Mouse (Mus musculus): ENCODE measurements around the gene Abcb9. TPM values are rescaled to one million over a fixed set of nuclear protein-coding genes. Genes with fewer than 3 reads are reported as not detected.

The Abcb9 gene
- total and polyA plus RNA-seq, 3 experiments, result 8.9 to 10.1 (median 9.9) TPM

- no peak for TF ChIP-seq EP300 (IDR thresholded peaks at IDR 0.05; ENCODE audit: insufficient read depth, low read depth, low read length)
- no peak for TF ChIP-seq CTCF (IDR thresholded peaks at IDR 0.05)
- TF ChIP-seq POLR2A (IDR thresholded peaks at IDR 0.05; ENCODE audit: insufficient read depth, low read depth, low read length), result no peak
- Histone ChIP-seq H3K36me3 (ENCODE audit: control insufficient read depth, insufficient read depth, low read length) (no peaks in the 10 kb centered on the region), H3K27ac (no peak overlapping the region), H3K79me2 (replicated peaks; ENCODE audit: control insufficient read depth, insufficient read depth, low read length) (no peaks in the 10 kb centered on the region), H3K4me3 (no peak overlapping the region), H3K4me1 (ENCODE audit: control insufficient read depth, insufficient read depth, low read length) (peaks cover 1% of the 10 kb centered on the region), H3K9ac (ENCODE audit: low read depth, low read length) (no peak overlapping the region), H3K27me3 (ENCODE audit: control insufficient read depth, insufficient read depth, low read length) (no peaks in the 10 kb centered on the region)
- DNase-seq, result no peak
- 83% methylated on average over 8 of the region's 8 CpGs for WGBS
- intact Hi-C loops (cut with DNase I), result loop anchor here (5.0 kb wide), 1 partner anchor 41 kb away; no protein-coding TSS in a partner anchor
Observed at GRCm38 (mm10) chr5:124035806-124036205, 59.8 kb downstream of the Abcb9 start.

GRCm38 (mm10) chr5:124035406-124035805 lies 60.2 kb downstream of the Abcb9 start:
- no peak for DNase-seq
- H3K36me3 ChIP-seq (ENCODE audit: control insufficient read depth, insufficient read depth, low read length), result no peaks in the 10 kb centered on the region
- WGBS, result 88% methylated on average over 9 of the region's 9 CpGs
- no peak overlapping the region for H3K4me3 ChIP-seq
- no peak overlapping the region for H3K27ac ChIP-seq
- no peak overlapping the region for H3K9ac ChIP-seq (ENCODE audit: low read depth, low read length)
- intact Hi-C loops (cut with DNase I), result loop anchor here (5.0 kb wide), 1 partner anchor 42 kb away; no protein-coding TSS in a partner anchor
- no peak for TF ChIP-seq CTCF (IDR thresholded peaks at IDR 0.05)
- no peak for TF ChIP-seq EP300 (IDR thresholded peaks at IDR 0.05; ENCODE audit: insufficient read depth, low read depth, low read length)
- no peak for TF ChIP-seq POLR2A (IDR thresholded peaks at IDR 0.05; ENCODE audit: insufficient read depth, low read depth, low read length)
- no peaks in the 10 kb centered on the region for H3K27me3 ChIP-seq (ENCODE audit: control insufficient read depth, insufficient read depth, low read length)
- peaks cover 2% of the 10 kb centered on the region for H3K4me1 ChIP-seq (ENCODE audit: control insufficient read depth, insufficient read depth, low read length)
- H3K79me2 ChIP-seq (replicated peaks; ENCODE audit: control insufficient read depth, insufficient read depth, low read length), result no peaks in the 10 kb centered on the region

GRCm38 (mm10) chr5:124034471-124034870 lies 61.1 kb downstream of the Abcb9 start:
- TF ChIP-seq CTCF (IDR thresholded peaks at IDR 0.05), result no peak
- TF ChIP-seq POLR2A (IDR thresholded peaks at IDR 0.05; ENCODE audit: insufficient read depth, low read depth, low read length), result no peak
- TF ChIP-seq EP300 (IDR thresholded peaks at IDR 0.05; ENCODE audit: insufficient read depth, low read depth, low read length), result no peak
- no peak overlapping the region for H3K4me3 ChIP-seq
- no peaks in the 10 kb centered on the region for H3K79me2 ChIP-seq (replicated peaks; ENCODE audit: control insufficient read depth, insufficient read depth, low read length)
- no peak for DNase-seq
- H3K4me1 ChIP-seq (ENCODE audit: control insufficient read depth, insufficient read depth, low read length), result peaks cover 7% of the 10 kb centered on the region
- H3K27me3 ChIP-seq (ENCODE audit: control insufficient read depth, insufficient read depth, low read length), result no peaks in the 10 kb centered on the region
- 70% methylated on average over 11 of the region's 11 CpGs for WGBS
- intact Hi-C loops (cut with DNase I), result no loop called here
- no peak overlapping the region for H3K27ac ChIP-seq
- peaks cover 2% of the 10 kb centered on the region; the same call in 1 of the 2 replicates for H3K36me3 ChIP-seq (ENCODE audit: control insufficient read depth, insufficient read depth, low read length)
- H3K9ac ChIP-seq (ENCODE audit: low read depth, low read length), result no peak overlapping the region

GRCm38 (mm10) chr5:124032001-124032508 lies 63.5 kb downstream of the Abcb9 start, which contains the start of gene Vps37b:
Gene Vps37b, minus strand, starts transcription at chr5:124032270.
- intact Hi-C loops (cut with DNase I), result no loop called here
- H3K79me2 ChIP-seq (replicated peaks; ENCODE audit: control insufficient read depth, insufficient read depth, low read length), result no peaks in the 10 kb centered on the region
- peaks cover 24% of the 10 kb centered on the region for H3K4me1 ChIP-seq (ENCODE audit: control insufficient read depth, insufficient read depth, low read length)
- peak within 1 kb of the TSS; percentile 94 for H3K27ac ChIP-seq
- DNase-seq, result peak; percentile 92 to 96
- peaks cover 2% of the 10 kb centered on the region; the same call in 1 of the 2 replicates for H3K36me3 ChIP-seq (ENCODE audit: control insufficient read depth, insufficient read depth, low read length)
- no peaks in the 10 kb centered on the region for H3K27me3 ChIP-seq (ENCODE audit: control insufficient read depth, insufficient read depth, low read length)
- TF ChIP-seq EP300 (IDR thresholded peaks at IDR 0.05; ENCODE audit: insufficient read depth, low read depth, low read length), result no peak
- no peak for TF ChIP-seq CTCF (IDR thresholded peaks at IDR 0.05)
- TF ChIP-seq POLR2A (IDR thresholded peaks at IDR 0.05; ENCODE audit: insufficient read depth, low read depth, low read length), result peak; percentile 82
- H3K4me3 ChIP-seq, result peak within 1 kb of the TSS; percentile 83
- under 1% methylated on average over 49 of the region's 52 CpGs for WGBS
- peak within 1 kb of the TSS; percentile 87 for H3K9ac ChIP-seq (ENCODE audit: low read depth, low read length)

GRCm38 (mm10) chr5:124031068-124031955 lies 64.3 kb downstream of the Abcb9 start:
- no peak for TF ChIP-seq CTCF (IDR thresholded peaks at IDR 0.05)
- TF ChIP-seq EP300 (IDR thresholded peaks at IDR 0.05; ENCODE audit: insufficient read depth, low read depth, low read length), result no peak
- no peak for TF ChIP-seq POLR2A (IDR thresholded peaks at IDR 0.05; ENCODE audit: insufficient read depth, low read depth, low read length)
- WGBS, result under 1% methylated on average over 26 of the region's 26 CpGs
- DNase-seq, result peak; percentile 37 to 66
- Histone ChIP-seq H3K36me3 (ENCODE audit: control insufficient read depth, insufficient read depth, low read length) (peaks cover 6% of the 10 kb centered on the region), H3K4me1 (ENCODE audit: control insufficient read depth, insufficient read depth, low read length) (peaks cover 30% of the 10 kb centered on the region), H3K9ac (ENCODE audit: low read depth, low read length) (peak overlapping the region; percentile 87), H3K27me3 (ENCODE audit: control insufficient read depth, insufficient read depth, low read length) (no peaks in the 10 kb centered on the region), H3K4me3 (peak overlapping the region; percentile 83), H3K27ac (peak overlapping the region; percentile 94), H3K79me2 (replicated peaks; ENCODE audit: control insufficient read depth, insufficient read depth, low read length) (peaks cover under 1% of the 10 kb centered on the region)
- intact Hi-C loops (cut with DNase I), result loop anchor here (1.0 kb wide), 1 partner anchor 20 kb away; no protein-coding TSS in a partner anchor

Data from heart, adult 2 months (tissue).